Mouse (Mus musculus) skeletal muscle tissue, adult 2 months (tissue): ENCODE data around the gene Dusp21.
A peak's percentile ranks its signal among the peaks of the same experiment; 100 is the strongest.

Experiments used
- DNase-seq: peaks from one replicate; pipeline ENCODE4 v3.0.0-alpha.2; 2012; ENCODE audit warnings: low read depth, low spot score

Dusp21 gene

DNA sequence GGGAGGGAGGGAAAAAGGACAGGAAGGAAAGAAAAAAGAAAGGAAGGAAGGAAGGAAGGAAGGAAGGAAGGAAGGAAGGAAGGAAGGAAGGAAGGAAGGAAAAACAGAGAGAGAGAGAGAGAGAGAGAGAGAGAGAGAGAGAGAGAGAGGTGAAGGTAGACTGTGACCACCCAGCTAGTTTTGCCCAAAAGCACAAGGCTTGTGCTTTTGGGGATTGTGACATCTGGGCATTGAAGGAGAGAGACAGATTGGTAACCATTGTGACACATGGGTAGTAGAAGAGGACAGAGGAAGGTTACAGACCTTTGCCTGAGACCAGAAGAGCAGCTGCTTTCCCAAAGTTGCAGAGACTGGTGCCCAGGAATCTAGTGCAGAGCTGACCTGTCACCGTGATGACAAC, at the start of gene Dusp21:
Dusp21 (plus strand) TSS at position 301 of the 400 bp plus-strand sequence.
- DNase-seq, result no peak

DNA sequence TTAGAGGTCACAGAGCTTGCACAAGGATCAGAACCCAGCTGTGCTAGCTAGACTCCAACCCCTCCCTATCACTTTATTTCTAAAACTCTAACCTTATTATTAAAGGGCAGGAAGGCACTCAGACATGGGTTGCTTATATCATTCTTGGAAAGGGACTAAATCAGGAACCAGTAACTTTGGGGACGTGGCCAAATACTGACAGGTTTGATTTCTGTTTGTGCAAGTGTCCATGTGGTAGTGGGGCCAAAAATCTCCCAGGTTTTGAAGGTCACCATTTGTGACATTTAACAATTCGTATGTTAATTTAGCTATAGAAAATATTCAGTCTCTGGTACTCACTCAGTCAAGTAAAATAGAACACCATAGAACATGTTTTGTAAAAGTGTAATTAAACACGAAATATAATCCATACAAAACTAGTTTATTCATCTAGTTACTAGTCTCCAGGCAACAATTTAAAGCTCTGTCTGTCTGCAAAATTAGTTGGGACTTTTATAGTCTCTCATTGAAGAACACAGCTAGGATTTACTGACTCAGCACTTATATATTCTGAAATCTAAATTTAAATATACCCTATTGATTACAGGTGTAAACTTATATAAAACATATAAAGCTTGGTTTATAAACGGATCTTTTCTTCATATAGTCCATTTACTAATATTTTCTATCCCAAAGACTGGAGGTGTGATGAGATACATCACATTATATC, 15.2 kb downstream of the Dusp21 start:
- DNase-seq, result peak; percentile 11

DNA sequence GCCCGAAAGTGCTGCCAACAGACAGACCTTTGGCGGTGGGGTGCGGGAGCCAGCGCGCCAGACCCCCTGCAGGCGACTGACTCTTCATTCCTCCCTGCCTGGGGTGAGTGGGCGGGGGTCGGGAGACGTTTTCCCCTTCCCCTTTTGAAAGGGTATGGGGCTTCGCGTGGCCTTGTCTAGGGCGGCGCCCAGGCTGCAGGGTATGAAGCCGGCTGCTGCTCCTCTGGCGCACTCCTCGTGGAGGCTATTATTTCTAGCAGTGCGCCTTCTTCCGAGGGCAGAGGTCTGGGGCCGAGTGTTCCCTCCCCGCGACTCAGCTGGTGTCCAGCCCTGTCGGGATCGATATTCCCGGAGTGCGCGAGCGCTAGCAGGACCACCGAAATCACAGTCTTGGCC, 16.1 kb downstream of the Dusp21 start:
- no peak for DNase-seq

DNA sequence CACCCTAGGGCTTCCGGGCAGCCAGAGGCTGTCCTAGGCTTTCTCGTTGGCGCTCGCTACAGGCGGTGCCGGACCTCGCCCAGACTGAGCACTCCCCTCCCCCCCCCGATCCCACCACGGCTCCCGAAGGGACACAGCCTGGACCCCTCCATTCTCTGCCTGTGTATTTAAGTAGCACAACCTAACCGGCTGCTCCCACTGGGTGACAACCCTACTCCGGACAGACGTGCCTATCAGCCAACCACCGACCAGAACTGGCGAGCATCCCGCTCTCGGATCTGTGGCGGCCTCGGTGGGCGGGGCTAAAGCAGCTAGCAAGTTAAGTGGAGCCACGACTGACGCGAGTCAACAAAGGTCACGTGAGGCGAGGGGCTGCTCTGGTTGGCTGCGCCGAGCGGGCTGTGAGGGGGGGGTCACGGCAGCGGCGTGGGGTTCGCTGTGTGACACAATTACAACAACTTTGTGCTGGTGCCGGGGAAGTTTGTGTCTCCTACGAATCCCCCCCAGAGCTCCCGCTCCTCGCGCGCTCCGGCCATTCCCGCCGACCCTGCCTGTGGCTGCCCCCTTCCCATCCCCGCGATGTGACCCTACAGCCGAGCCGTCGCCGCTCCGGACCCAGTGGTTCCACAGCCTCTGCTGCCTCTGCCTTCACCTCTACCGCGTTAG, 16.7 kb downstream of the Dusp21 start, which contains the start of gene Kdm6a:
Kdm6a (plus strand) TSS at position 384 of the 666 bp plus-strand sequence.
- peak; percentile 98 for DNase-seq

DNA sequence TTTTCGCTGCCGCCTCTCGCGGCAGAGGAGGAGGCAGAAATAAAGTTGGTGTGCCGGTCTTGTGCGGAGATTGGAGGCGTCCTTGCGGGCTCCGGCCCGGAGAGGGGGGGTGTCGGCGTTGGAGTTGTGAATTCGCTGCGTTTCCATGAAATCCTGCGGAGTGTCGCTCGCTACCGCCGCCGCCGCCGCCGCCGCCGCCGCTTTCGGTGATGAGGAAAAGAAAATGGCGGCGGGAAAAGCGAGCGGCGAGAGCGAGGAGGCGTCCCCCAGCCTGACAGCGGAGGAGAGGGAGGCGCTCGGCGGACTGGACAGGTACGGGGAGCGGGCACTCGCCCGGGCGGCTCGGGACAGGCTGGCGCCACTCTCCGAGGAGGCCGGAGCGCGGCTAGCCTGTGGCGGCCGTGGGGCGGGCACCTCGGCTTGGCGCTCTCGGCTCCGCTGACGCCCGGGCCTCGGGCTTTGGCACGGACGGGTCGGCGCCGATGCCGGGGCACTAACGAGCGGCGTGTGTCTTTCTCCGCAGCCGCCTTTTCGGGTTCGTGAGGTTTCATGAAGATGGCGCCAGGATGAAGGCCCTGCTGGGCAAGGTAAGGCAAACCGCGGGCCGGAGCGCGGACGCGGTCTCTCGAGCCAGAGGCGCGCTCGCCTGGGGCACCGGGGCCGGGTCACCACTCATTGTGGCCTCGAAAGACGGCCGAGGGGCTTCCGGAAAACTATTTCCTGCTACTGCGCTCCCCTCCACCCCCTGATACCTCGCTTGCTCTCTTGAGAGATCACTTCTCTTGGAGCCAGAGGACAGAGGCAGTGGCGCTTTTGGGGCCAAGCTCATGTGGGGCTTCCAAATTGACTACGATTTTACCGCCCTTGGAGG, 17.4 kb downstream of the Dusp21 start:
- DNase-seq, result peak; percentile 5

DNA sequence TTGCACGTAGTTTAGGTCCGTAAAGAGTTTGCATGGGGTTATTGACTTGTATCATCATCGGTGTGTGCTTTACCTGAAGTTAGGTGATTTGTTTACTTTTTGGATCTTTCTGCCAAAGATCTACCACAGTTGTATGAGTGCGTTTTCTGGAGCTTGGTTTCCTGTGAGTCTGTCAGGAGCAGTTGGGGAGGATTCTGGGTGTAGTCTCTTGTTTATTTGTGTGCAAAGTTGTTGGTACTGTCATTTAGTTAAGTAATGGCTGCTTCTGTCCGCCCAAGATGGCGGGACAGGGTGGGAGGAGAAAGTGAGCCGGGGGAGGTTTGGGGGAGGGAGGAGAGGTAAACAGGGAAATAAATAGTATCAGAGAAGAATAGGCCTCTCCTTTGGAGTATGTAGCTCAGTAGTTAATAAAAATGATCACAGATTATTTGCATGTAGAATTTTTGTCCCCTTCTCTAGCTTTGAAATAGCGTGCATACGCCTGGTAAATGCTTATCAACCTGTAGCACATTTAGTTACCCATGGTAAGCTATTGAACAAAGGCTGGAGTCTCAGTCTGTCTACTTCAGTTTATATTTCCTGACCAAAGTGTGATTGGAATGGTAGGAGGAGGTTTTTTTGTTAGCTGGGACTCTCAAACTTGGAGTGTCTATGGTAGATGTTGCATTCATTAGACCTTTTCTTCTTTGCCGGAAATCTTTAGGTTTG, 18.4 kb downstream of the Dusp21 start:
- DNase-seq, result peak; percentile 7

DNA sequence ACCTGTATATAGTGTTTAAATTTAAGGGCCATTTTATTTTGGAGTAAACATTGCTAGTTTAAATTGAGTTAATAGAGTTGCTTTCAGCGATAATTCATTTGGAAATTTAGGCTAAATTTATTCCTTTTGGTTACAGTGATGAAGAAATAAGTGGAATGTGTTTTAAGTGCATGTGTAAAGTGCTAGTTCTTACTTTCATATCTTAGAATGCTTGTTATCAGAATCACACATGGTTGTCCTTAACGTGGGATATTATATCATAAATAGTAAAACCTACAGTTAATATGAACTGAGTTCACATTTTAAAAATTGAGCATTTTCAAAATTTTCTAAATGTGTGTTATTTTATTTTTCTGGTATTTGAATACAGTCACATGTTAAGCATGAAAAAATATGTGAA, 19.5 kb downstream of the Dusp21 start:
- no peak for DNase-seq

DNA sequence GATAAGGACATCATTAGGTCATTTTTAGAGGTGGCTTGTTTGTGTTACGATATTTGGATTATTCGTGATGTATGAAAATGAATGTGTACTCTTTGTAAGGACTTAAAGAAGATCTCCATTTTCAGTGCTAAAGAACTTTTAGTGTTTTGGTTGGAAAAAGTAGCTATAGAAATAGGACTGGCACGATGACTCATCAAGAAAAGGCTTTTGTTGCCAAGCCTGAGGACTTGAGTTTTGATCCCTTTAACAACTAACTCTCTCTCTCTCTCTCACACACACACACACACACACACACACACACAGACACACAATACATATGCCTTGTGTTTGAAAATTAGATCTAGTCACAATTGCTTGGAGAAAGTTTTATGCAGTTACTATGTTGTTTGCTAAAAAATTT, 21.3 kb downstream of the Dusp21 start:
- DNase-seq, result no peak

DNA sequence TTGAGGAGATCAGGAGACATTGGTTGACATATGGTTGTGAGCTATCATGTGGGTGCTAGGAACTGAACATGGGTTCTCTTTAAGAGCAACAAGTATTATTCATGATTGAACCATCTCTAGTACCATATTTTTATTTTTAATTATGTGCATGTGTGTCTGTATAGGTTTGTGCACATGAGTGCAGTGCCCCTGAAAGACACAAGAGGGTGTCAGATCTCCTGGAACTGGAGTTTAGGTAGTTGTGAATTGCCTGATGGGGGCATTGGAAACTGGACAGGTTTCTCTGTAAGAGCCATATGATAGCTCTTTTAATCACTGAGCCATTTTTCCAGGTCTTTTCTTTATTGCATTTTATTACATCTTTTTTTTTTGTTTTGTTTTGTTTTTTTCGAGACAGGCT, 23.3 kb downstream of the Dusp21 start:
- no peak for DNase-seq

DNA sequence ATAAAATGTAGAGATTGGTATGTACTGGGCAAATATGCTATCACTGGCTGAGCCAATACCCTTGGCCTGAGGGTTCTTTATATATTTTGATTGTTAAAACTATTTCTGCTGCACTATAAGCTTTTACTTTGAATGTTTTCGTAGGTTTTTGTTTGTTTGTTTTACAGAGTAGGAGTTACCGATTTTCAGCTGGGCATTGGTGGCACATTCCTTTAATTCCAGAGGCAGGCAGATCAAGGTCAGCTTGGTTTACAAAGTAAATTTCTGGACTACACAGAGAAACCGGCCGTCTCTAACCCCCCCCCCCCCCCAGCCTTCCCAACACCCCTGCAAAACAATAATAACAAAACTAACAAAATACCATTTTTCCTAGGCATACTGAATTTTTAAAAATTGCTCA, 29.2 kb downstream of the Dusp21 start:
- no peak for DNase-seq

DNA sequence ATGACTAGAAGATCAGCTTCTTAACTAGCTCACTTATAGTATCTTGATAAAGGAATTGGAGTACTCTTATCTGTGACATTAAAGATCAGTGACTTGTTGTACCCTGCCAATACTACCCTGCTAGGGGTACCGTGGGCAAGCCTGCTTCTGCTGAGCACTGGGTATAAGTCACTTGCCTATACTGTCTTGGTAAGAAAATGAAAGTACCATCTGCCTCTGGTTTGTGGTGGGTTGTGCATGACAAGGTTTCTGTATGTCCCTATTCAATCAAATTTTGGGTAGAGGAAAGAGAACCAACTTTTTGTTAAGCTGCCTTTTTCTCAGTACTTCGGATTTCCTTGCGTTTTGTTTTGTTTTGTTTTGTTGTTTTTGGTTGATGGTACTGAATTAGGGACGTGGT, 32.1 kb downstream of the Dusp21 start:
- no peak for DNase-seq

DNA sequence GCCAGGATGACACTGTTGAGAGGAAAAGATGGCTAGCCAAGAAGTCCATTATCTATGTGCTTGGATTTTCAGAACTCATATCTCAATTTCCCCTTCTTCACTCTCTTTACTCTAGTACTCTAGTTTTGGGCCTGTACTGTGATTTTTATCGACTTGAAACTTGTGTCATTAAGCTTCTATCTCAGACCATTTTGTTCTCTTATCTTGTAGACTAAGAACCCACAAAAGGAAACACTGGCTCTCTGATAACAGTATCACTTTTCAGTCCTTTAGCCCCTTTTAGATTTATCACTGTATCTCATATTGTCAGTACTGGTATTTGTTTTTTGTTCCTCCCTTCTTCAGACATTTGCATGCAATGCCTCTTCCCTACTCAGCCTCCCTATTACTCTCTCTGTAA, 33.8 kb downstream of the Dusp21 start:
- no peak for DNase-seq

DNA sequence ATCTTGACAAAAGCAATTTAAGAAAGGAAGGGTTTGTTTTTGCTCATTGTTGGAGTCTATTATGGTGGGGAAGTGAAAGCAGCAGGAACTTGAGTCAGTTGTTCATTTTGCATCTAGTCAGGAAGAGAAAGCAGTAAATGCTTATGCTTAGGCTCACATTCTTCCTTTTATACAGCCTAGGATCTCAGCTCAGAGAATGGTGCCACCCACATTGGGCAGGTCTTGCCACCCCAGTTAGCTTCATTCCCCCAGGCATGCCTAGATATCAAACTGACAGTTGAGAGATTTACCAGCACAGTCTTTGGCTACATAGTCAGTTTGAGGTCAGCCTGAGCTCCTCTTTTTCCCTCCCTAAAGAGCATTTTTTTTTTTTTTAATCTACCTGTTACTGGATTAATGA, 41.5 kb downstream of the Dusp21 start:
- DNase-seq, result peak; percentile 2

DNA sequence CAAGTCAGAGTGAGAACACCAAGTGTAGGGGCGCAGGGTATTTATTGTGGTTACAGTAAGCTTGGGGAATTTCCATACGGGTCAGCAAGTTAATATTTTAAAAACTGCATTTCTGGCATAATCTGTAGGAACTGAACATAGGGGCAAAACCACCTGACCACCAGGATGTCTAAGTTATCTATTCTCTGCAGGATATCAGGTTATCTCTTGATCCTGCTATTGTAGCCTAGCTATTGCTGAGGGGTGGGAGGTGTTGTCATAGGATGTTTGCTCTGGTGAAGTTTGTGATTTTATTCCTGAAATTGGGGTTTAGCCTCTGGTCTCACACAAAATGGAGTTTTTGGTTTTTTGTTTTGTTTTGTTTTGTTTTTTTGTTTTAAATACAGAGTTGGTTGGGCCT, 42.6 kb downstream of the Dusp21 start:
- DNase-seq, result no peak
